Mouse (Mus musculus): ENCODE measurements around the gene Traf5.
A peak's percentile ranks its signal among the peaks of the same experiment; 100 is the strongest.

The Traf5 gene

DNA sequence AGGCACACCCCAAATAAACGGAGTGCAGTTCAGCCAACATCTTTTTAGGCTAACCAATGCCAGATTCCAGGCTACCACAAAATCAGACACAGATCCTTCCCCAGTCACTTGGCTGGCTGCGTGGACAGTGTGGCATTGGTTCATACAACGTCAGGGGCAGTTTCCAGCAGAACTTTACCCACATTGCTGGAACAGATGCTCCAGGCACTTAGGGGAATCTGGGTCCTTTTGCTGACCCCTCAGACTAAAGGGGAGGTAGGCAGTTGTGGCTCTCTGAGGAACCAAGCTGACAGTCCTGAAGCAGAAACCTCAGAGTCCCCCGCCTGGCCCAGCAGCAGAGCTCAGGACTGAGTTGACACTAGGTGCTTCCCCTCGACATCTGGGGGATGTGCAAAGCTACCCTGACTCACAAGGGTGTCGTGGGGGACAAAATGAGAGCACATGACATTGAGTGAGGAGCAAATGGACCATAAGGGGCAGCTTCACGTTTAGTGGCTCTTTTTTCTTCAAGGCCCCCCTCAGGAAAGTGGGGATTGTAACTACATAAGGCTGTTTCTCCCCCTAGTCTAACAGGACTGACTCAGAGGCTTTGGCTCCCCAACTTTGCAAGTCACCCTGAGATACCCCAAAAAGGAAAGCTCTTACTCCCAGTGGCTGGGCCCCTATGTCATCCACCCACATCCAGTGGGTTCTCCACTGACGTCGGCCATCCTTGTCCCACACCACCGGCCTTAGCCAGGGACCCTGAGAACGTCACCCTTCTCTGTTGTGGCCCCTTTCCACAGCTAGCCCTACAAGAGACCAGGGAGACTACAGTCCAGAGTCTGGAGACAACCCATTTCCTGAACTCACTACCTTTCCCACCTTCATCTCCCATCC, 1.4 kb downstream of the Traf5 start:
- peak; percentile 50 to 52 for DNase-seq

DNA sequence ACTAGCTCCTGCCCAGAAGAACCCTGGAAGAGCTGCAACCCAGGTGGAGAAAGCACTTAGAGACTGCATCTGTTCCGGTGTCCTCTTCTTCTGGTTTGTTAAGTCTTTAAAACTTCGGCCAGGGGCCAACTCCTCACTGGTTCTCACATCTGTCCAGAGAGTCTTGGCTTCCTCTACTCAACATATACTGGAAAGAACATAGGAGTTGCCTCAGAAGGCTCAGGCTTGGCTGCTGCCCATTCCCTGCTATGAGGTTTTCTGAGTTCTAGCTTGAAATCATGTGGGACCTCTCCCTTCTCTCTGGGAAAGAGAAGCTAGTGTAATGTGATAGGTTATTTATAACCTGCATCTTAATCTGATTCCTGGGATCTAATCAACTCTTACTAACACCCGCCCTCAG, 2.1 kb downstream of the Traf5 start:
- DNase-seq: no peak

GRCm38 (mm10) chr1:192089208-192090166, 2.9 kb downstream of the Traf5 start:
- DNase-seq: peak; percentile 41

GRCm38 (mm10) chr1:192088011-192088410, 4.3 kb downstream of the Traf5 start:
- no peak for DNase-seq

GRCm38 (mm10) chr1:192087098-192087497, 5.3 kb downstream of the Traf5 start:
- DNase-seq: no peak

DNA sequence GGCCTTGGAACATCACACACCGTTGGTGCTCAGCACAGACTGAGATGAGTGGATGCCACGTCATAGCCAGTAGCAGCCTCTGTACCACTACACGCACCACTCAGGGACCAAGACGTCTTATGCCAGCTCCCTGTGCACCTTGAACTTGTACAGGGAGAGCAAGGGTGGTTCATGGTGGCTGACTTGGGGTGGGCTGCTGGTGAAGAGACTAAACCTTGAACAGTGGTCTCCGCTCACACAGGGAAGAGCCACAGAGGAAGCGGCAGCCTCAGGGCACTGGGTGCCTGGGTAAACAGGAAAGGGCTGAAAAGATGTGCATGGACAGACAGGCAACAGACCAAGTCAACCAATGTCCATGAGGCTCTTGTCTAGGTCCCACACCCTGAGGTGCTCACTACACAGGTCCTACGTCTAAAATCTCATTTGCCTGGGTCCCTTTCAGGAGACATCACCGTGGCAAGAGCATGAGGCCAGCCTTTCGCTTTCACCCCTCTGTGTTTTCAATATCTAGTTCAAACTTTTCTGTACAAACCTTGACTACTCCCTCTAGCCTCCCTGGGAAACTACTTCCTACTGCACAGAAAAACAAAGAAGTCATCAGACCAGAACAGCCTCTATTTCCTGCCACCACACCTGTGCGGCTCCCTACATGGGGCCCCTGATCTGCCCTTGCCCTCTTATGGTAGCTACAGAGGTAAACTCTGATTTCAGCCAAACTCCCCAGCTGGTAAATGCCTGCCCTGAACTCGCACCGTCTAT, 5.9 kb downstream of the Traf5 start:
- peak; percentile 57 to 58 for DNase-seq

DNA sequence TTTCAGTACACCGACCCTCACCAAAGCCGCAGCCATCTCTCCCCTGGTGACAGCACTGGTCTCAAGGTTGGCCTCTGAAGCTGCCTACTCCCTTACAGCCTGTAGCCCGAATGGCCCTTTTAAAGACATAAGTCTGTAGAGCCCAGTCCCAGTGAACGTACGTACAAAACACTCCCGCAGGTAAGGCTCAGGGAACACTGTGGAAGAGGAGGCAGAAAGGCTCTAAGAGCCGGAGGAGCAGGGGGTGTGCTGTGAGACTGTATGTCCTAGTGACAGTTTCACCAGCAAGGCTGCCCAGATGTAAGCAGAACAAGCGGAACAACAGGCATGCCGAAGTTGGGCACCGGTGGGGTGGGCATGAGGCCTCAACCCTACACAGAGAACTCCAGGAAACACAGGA, 7.1 kb downstream of the Traf5 start:
- DNase-seq: no peak

- no peak for DNase-seq
These were observed 9.7 kb downstream of the Traf5 start for GRCm38 (mm10) chr1:192082646-192083045.

- no peak for DNase-seq
These were observed 11.2 kb downstream of the Traf5 start for GRCm38 (mm10) chr1:192081129-192081528.

- DNase-seq: no peak
These were observed 13.2 kb downstream of the Traf5 start for GRCm38 (mm10) chr1:192079121-192079520.

GRCm38 (mm10) chr1:192078406-192078805, 14.0 kb downstream of the Traf5 start:
- DNase-seq: peak; percentile 62 to 67

GRCm38 (mm10) chr1:192076796-192077535, 15.4 kb downstream of the Traf5 start:
- DNase-seq: no peak

GRCm38 (mm10) chr1:192076101-192076500, 16.3 kb downstream of the Traf5 start:
- no peak for DNase-seq

GRCm38 (mm10) chr1:192074824-192075223, 17.5 kb downstream of the Traf5 start:
- DNase-seq: no peak

DNA sequence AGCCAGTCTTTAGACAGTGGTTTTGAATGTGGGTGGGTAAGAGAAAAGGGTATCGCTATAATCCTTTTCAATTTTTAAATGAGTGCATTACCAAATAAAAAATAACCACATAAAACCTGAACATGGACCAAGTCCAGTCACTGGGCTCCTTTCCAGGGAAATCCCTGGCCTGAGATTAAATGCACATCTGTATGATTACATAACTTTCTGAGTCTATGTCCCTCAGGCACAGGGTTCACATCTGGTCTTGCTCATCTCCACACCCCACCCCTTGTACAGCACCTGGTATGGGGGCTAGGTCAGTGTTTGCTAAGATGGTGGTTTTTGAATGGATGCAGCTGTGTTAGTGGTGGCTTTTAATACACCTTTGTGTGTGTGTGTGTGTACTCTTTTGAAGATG, 19.9 kb downstream of the Traf5 start:
- no peak for DNase-seq

DNA sequence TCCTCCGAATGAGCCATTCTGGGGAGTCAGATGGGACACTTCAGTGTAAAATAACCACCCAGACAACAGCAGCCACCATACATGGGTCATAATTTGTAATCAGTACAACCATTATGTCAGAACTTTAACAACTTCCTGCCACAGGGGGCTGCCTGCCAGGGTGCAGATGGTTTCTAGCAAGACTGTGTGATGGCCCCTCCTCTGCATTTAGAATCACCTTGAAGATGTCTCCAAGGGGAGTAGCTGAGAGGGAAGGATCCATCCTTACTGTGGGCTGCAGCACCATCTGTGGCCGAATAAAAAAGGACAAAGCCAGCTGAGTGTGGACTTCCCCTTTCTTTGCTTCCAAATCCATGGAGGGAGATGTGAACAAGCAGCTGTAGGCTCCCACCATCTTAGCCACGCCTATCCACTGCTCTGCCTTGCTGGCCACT, 21.7 kb downstream of the Traf5 start:
- no peak for DNase-seq

DNA sequence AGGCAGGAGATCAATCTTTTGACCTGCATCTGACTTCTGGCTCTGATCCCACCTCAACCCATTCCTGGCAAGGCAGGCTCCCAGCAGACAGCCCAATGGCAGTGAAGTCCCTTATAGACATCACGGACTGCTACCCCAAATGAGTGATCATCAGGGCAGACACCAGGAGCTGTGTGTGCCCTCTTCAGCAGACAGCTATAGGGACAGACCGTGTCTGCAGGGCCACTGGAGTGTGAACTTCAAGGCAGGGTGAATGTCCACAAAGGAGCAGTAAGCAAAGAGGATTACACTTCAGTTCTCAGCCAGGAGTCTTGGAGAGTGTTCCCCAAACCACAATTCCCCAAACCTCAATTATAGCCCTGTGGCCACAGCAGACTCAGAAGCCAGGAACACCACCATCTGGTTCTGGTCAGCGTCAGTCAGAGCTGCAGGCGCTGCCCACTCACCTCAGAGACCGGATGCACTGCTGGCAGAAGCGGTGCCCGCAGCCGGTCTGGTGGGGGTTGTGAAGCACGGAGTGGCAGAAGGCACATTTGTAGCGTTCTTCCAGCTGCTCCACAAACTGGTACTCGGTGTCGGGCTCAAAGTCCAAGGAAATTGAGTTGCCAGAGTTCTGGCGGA, 22.3 kb downstream of the Traf5 start:
- DNase-seq: peak in 1 of 2 experiments; percentile 38

- no peak for DNase-seq
These were observed 24.2 kb downstream of the Traf5 start for GRCm38 (mm10) chr1:192068188-192068587.

GRCm38 (mm10) chr1:192066956-192067355, 25.4 kb downstream of the Traf5 start:
- no peak for DNase-seq

DNA sequence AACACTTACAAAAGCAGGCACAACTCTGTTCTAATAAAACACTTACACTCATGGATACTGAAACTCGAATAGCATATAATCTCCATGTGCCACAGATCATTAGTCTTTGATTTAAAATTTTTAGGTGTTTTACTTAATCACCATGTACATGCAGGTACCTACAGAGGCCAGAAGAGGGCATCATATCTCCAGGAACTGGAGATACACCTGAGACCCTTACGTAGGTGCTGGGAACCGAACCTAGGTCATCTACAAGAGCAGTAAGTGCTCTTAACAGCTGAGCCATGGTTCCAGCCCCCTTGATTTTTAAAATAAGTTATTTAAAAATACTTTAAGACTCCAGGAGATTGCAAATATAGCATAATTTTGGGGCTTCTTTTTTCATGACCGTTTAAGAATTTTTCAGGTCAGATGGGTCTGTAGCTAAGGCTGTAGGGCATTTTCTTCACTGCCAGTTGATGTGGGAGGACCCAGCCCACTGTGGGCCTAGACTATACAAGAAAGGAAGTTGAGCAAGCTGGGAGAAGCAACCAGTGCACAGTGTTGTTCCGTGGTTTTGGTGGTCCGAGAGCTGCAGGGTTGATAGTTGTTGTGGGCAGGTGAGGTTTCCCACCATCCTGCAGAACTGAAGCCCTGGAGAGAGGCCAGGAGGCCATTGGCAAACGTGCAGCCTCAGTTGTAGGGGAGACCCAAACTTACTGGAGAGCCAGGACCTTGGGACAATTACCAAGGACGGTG, 29.0 kb downstream of the Traf5 start:
- no peak for DNase-seq

DNA sequence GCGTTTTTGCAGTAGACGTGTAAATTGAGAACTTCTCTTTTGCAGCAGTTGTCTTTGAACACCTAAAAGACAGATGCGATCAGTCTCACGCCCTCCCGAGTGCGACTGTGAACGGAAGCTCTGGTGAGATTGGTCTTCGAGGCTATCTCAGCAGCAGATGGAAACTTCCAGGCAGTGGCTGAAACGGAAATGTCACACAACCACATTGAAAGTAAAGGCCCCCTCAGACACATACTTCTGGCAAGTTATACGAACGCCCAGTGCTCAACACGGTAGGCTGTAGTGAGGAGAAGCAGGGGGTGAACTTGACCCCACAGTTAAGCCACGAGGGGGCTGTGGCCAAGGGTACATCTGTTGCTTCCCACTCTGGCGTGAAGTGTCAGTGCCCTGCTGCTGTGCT, 29.7 kb downstream of the Traf5 start:
- no peak for DNase-seq

Data from spleen, adult 18-20 months (tissue).